Mouse (Mus musculus): ENCODE measurements around the gene Emsy.

Gene Emsy

DNA sequence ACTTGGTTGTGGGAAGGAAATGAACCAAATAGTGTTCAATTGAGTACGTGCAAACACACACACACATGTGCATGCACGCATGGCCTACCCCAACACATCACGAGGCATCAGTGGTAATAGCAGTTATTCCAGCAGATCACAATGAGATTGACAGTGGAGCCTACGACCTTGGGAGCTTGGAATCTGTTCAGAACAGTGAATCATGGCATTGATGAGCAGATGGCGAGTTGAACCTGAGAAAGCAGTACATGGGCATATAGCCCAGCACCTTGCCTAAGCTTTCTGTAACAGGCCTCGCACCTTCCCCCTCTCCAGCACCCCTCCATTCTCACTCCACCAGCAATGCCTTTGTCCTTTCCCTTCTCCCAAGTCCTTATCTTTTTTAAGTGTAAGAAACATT, 9.1 kb upstream of the Emsy start:
- no peak for DNase-seq

DNA sequence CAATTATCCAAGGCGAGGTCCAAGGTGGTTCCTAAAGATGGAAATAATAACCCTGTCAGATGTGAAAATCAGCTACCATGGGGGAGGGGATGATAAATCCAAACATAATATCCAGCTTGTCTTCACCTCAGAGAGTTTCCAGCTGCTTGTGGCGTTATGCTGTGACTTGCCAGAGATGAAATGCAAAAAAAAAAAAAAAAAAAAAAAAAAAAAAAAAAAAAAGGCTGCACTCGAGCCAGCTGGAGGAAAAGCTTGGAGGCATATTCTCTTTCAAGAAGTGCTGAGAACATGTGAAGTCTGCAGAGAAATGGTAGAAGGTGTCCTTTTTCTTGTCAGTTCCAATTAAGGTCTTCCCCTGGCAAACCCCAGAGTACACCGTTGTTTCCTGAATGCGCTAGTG, 8.6 kb upstream of the Emsy start:
- DNase-seq = no peak

DNA sequence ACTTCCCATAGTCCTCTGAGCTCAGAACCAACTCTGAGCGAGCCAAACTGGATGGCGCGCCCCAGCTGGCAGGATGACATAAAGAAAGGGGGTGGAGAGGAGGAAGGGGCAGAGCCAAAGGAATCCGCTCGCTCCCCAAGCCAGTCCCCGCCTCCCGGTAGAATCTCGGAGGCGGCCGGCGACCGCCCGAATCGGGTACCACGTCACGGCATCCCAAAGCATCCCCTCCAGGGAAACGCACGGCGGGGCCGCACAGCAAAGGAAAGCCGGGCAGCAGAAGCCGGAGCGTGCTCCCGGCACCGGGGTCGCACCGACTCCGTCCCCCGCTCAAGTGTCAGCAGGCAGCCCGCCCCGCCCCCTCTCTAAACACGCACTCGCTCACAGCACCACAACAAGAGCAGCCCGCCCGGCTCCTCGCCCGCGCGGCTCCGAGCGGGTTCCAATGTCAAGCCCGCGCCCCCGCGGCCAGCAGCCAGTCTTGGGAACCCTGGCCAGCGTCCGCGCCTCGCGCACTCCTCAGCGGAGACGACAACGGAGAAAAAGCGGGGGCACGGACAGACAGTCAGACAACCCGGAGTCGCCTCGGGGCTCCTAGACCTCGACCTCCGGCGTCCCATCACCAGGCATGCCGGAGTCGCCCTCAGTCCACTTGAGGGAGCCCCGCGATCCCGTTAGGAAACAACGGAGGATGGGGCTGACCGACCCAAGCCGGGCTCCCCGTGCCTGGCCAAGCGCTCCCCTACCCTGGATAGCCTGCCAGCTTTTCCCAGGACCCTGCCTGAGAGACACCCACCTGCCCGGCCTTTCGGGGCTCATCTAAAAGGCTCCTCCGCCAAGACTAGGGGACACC, 677 bp downstream of the Emsy start:
- peak; percentile 80 for DNase-seq

DNA sequence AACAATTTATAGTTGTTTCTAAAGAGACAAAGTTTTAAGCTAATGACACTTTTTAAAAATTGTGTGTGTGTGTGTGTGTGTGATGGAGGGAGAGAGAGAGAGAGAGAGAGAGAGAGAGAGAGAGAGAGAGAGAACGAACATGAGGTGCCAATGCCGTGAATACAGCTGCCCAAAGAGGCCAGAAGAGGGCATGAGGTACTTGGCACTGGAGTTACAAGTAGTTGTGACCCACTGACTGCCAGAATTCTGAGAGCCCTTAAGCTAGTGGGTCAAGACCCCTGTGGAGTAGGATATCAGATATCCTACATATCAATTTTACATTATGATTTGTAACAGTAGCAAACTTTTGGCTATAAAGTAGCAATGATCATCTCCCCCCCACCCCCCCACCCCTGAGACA, 4.9 kb downstream of the Emsy start:
- no peak for DNase-seq

DNA sequence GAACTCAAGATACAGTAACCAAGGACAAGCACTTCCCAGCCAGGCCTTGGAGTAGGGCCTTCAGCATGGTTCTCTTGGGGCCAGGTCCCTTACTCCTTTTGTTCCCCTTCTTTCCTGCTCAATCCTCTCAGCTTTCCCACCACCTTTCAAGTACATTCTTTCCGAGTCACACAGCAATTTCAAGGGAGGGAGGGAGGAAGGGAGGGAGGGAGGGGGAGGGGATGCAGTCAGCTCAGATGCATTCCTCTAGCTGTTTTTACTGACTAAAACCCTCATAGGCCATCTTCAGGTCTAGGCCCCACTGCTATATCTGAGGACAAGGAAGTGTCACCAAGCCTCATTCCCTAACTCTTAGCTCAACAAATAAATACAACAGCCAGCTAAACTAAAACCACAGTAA, 12.3 kb downstream of the Emsy start:
- no peak for DNase-seq

DNA sequence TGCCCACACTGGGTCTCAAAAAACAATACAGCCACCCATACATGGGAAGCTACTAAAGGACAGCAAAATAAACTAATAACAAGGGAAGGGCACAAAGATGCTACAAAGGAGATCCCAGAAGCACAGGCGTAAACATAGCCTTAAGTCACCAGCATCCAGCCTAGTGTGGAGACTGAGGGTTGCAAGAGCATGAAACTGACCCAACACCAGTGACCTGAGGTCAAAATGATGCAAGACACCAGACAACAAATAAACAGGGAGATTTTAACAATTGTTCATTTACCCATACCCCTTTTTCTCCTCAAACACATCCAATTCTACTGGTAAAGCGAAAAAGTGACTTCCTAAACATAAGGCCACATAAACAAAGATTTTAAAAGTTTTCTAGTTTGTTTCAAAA, 20.0 kb downstream of the Emsy start:
- no peak for DNase-seq

DNA sequence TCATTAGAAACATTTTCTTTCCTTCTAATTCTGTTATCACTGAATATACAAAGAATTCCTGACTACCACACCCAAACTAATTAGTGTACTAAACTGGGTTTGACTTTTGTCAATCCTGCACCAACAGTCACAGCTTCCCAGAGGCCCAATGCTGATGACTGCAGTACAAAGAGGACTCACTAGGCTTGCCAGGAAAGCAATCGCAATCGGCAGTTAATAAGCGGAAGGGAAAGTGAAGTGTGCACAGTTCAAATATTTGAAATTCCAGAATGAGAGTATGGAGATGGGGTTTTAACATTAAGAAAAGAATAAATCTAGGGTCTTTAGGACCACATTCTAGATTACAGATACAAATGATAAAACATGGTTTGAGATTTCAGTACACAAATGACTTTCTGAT, 23.6 kb downstream of the Emsy start:
- no peak for DNase-seq

DNA sequence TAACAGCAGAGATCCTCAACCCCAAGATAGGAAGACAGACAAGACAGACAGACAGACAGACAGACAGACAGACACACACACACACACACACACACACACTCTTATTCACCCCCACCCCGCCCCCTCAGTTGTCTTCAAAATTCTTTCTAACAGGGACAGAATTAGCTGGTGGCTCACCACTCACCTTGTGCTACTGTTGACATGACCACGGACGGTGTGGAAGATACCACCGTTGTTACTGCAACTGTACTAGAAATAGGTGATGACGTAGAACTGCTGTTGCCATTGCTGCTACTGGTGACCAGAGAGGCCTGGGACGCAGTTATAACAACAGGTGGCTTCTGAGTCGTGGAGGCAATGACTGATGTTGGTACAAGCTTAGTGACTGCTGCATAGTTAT, 26.6 kb downstream of the Emsy start:
- no peak for DNase-seq

DNA sequence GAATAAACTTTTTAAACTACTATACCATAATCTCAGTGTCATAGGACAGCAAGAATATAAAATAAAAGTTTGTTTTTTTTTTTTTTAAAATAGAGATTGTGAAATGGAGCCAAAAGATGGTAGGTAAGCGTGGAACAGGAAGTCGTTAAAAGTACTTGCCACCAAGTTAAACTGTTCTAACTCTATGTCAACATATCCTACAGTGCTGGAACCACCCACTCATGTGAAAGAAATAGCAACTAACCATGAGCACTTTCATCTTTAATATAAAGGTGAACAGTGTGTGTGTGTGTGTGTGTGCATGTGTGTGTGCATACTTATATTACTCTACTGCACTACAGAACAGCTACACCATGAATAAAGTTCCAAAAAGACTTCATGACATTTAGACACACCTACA, 38.8 kb downstream of the Emsy start:
- no peak for DNase-seq

DNA sequence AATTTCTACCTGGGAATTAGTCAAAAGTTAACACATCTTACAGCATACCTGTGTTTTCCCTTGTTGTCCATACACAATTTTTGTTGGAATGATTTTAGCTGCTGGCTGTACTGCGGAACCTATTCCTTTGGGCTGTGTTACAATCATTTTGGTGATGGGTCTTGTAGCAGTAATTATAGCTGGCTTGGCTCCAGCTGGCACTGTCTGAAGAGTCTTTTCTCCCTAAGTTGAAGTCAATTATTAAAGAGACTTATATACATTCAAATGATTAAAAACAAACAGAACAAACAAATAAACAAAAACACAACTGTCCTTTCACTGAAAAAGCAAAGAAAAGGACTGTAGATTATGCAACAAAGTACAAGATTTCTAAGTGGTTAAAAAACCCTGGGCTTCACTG, 43.6 kb downstream of the Emsy start:
- DNase-seq = no peak

DNA sequence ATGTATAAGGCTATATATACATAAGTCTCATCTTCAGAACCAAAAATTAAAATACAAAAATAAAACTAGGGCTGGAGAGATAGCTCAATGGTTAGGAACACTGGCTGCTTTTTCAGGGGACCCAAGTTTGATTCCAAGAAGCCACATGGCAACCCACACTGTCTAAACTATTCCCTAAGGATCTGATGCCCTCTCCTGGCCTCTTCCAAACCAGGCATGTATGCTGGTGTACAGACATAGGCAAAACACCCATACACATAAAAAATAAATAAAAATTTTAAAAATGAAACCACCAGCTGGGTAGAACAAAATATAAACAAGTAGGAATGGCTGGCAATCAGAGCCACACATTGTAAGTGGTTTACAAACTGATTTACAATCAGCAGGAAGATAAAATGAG, 48.1 kb downstream of the Emsy start:
- DNase-seq = no peak

DNA sequence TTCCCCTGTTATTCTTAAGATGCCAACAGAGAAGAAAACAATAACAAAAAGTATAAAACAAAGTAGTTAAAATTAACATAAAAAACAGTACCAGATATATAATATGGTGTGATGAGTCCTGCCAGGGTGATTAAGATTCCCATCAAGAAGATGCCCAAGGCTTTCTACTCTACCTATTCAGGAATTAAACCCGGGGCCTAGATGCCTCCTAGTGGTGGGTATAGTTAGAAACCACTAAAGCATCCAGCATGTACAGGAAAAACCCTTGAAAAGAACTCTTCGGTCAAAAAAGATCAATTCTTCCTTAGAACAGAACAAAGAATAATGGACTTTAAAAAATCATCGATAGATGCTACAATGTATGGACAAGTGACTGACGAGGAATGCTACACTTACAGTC, 49.4 kb downstream of the Emsy start:
- DNase-seq = no peak

DNA sequence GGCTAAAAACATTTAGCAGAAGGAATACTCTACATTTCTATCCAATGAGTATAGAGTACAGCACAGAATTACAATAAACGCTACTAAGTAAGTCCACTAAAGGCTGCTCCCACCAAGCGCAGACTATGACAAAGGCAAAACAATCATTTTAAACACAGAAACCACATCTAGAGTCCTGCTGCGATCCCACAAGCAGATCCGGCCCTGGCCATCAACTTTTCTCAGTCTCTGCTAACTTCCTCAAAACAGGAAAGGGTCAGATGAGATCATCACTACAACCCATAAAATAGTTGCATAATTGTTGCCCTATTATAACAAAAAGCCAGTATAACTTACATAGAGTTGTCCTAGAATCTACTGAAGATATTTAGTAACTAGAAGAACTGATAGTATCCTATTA, 54.9 kb downstream of the Emsy start:
- no peak for DNase-seq

DNA sequence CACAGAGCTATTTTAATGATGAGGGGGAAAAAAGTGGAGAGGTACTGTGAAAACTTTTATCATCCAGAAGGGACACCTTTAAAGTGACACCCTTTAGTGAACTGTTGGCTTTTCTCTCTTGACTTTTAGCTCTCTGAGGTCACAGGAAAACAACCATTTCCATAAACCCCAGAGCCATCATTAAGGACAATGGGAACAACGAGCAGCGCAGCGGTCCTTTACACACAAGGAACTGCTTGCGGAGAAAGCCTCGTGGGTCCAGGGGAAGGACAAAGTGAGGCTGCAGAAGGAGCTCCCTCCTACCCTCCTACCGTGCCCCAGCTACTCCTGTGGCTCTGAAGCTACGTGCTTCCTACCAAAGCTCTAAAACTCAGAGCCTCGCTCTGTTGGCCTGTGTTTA, 59.2 kb downstream of the Emsy start:
- DNase-seq = no peak

DNA sequence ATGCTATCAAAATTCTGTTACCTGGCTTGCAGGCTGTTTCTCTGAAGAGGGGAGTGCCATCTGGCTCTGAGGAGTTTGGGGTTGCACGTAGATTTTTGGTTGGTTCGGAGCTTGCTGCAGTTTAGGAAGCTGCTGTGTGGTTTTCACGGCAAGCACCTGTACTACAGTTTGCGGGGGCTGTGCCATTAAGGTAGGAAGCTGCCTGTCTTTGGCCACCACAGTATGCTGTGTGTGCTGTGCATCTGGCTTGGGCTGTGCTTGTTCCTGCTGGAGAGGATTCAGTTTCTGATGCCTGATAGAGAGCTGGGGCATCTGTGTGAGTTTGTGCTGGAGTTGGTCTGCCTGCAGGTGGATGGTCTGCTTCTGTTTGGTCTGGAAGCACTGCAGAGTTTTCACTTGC, 61.9 kb downstream of the Emsy start:
- no peak for DNase-seq

DNA sequence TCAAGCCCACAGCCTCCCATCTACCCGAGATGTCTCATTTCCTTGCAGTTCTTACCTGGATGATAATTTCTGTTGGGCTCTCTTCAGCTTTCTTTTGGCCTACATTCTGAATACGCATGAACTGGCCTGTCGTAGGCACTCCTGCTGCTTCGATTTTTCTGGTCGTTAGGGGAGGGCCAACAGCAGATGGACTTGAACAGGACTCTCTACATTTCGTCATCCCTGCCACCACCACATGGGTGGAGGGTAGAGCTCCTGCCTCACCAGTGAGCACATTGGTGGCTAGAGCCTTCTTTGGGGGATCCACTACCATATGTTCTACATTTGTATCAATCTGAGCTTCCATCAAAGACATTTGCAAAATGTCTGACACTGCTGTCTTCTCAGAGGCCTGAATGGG, 63.3 kb downstream of the Emsy start:
- DNase-seq = no peak

DNA sequence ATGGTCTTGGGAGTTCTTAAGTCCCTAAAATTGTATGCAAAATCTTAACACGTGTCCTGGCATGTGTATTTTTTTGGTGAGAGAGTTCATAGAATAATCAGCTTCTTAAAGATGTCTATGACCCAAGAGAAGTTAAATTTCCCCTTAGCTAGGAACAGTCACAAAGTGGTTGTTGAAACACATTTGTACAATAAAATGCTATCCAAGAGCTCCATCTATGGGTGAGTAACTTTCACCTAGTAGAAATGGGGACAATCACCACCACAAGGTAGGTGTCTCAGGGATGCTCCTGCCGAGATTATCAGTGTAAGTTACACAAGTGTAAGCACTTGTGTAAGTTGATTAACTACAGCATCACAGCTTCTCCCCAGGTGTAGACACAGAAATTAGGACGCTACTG, 67.6 kb downstream of the Emsy start:
- no peak for DNase-seq

DNA sequence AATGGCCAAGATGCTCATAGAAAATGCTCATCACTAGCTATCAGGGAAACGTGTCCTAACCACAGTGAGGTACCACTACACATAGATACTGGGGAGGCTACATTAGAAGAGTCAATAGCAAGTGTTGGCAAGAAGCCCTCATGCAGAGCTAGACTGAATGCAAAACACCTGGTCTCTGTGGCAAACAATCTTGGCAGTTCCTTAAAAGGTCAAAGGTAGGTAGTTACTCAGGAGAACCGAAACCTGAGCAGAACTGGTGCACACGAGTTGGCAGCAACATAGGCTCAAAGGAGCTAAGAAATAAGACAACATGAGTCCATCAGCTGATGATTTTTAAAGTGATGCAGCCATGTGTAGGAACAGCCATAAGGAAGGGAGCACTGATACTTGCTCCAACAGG, 70.3 kb downstream of the Emsy start:
- DNase-seq = no peak

DNA sequence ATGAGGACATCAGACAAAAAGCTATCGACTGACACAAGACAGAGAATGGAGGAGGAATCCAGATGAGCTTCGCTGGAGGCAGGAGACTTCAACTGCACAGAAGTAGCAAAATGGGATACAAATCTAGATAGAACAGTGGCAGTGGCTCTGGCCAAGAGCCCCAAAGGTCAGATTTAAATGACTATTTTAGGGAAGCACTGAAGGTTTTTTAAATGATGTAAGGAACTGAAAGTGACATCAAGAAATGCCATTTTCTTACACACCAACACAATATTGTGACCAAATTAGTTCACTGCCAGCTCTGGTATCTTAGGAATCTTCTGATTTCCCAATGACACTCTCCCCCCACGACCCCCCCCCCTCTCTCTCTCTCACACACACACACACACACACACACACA, 72.0 kb downstream of the Emsy start:
- no peak for DNase-seq

DNA sequence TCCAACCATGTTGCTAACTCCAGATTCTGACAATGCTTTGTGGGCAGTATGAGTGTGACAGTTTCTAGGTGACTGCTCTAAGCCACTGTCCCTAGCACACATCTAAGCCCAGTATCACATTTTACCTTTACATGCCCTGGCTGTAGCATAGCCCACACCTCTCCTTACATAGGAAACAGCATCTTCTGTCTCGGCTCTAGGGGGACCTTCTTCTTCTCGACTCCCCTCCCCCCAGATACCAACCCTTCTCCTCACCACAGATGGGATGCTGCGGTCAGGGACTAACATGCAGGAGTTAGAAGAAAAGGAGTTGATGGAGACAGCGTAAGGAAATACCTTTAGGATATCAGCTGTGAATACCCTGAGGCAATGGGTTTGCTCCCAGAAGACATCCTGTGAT, 75.3 kb downstream of the Emsy start:
- no peak for DNase-seq

DNA sequence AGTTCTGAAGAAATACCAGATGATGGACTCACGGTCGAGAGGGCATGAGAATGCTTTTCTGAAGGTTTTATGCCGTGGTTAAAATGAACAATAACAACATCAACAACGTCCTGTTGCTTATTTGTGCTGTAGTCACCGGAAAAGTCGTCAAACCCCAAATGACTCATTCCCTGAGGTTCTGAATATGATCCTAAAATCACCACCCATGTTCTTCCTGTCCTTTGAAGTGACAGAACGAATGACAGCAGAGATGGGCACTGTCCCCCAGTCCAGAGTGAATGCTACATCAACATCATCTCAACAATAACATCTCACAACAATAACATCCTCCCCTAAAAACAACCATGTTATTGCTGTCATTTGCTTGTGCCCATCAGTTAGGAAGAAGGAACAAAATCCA, 76.1 kb downstream of the Emsy start:
- DNase-seq = no peak

DNA sequence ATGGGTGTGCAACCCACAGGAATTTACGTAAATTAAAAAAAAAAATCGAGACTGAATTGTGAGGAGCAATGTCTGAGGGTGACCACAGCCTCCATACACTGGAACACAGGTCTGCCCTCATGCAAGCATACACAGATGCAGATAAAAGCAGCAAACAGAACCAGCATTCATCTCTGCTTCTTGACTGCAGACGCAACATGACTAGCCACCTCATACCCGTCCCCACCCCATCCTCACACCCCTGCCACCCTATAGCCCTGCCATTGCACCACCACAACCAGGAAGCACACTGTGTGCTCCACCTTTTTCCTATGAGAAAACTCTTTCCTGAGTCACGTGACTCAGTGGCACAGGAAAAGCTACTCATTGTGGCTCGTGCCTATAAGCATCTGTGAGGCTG, 76.9 kb downstream of the Emsy start:
- DNase-seq = no peak

DNA sequence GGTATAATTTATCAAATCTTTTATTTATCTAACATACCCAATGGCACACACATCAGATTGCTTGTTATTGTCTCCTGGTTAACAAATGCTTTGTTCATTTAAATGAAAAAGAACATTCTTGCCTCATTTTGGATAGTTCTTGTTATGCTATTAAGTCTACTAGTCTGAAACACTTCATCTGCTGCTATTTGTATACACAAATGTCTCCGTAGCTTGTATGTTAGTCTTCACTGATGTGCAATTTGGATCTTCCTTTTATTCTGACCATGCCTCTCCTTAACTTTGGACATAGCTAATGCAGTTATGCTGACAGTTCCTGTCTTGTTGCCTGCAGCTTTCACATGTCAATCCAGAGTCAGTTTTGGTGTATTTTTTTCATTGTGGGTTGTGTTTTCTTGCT, 79.1 kb downstream of the Emsy start:
- no peak for DNase-seq

DNA sequence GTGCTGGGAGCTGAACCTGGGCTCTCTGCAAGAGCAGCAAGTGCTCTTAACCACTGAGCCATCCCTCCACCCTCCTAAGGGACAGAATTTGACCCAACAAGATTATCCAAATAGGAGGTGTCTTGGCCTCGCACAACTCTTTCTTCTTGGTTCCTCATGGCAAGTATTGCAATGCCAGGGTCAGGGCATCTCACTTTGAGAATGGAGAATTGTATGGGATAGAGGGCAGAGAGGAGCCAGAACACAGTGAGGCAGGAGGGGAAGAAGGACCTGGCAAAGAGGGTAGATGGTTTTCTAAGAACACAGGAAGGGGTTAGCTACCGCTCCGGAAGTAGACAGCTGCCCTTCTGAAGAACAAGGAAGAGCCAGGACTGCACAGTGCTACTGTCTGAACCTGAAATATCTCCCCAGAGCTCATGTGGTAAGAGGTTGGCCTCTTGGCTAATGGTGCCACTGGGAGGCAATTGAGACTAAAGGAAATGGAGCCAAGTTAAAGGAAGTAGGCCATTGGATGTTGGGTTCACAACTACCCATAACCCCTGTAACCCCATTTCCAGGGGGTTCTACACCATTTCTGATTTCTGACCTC, 80.8 kb downstream of the Emsy start:
- no peak for DNase-seq

DNA sequence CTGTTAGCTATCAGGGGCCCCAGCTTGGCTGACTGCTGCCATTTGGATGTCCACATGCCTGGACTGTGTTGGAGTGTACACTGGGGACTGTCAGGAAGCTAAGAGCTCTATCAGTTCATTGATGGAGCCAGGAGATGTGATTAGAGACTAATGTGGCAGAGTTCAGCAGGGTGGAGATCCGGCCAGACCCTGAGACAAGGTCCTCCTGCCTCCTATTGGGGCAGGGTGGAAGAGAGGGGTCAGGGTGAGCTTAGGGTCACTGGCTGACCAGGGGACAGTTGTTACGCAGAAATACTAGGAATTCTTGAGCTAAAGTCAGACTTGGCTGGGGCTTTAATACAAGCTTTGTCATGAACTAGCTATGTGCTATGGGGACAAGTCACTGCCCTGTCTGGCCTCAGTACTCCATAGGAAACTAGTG, 81.8 kb downstream of the Emsy start:
- DNase-seq = no peak

Data from right cerebral cortex, postnatal 14 days (tissue).